Mouse (Mus musculus): ENCODE measurements around the gene Hmgcl. TPM values are rescaled to one million over a fixed set of nuclear protein-coding genes. Genes with fewer than 3 reads are reported as not detected.

Hmgcl gene
- total RNA-seq, 2 experiments from 2014 or later: 71.5 to 74.8 TPM

Other genes starting within 250 kb of the Hmgcl start
- gene Il22ra1, start 218.3 kb upstream of the Hmgcl start, total RNA-seq (2021): under 1 TPM; 0.13 to 0.28 TPM
- gene Myom3, start 186.7 kb upstream of the Hmgcl start, total RNA-seq (2021): under 1 TPM; 0.64 to 0.88 TPM
- gene Srsf10, start 90.7 kb upstream of the Hmgcl start, total RNA-seq (2021): 10 to 100 TPM; 41.7 to 47.7 TPM
- 10 to 100 TPM; 57.7 to 67.0 TPM for gene Pnrc2, start 72.6 kb upstream of the Hmgcl start, total RNA-seq (2021)
- under 1 TPM; 0.34 to 0.36 TPM for gene Cnr2, start 51.1 kb upstream of the Hmgcl start, total RNA-seq (2021)
- gene Fuca1, start 25.7 kb upstream of the Hmgcl start, total RNA-seq (2021): 10 to 100 TPM; 27.4 to 29.0 TPM
- 1 to 10 TPM; 1.8 to 2.5 TPM for gene Gale, start 17.3 kb downstream of the Hmgcl start, total RNA-seq (2021)
- gene Lypla2, start 26.2 kb downstream of the Hmgcl start, total RNA-seq (2021): 10 to 100 TPM; 34.6 to 37.6 TPM
- 10 to 100 TPM; 16.0 to 18.0 TPM for gene Pithd1, start 40.8 kb downstream of the Hmgcl start, total RNA-seq (2021)
- 10 to 100 TPM; 32.8 to 34.4 TPM for gene Eloa, start 75.3 kb downstream of the Hmgcl start, total RNA-seq (2021)
- 100 to 1,000 TPM; 230 to 252 TPM for gene Rpl11, start 107.0 kb downstream of the Hmgcl start, total RNA-seq (2021)
- 10 to 100 TPM; 46.9 to 70.1 TPM for gene Id3, start 197.0 kb downstream of the Hmgcl start, total RNA-seq (2021)
- 1 to 10 TPM; 1.9 to 4.3 TPM for gene E2f2, start 225.9 kb downstream of the Hmgcl start, total RNA-seq (2021)

Data from heart, postnatal 25 days (tissue).